Mouse (Mus musculus) G1E (cell line): ENCODE measurements around the gene Plekha4. TPM values are rescaled to one million over a fixed set of nuclear protein-coding genes. Genes with fewer than 3 reads are reported as not detected.
"Not testable (repeated sequence)": the region's sequence is repeated elsewhere in the genome, so short reads cannot be mapped to it uniquely, and the experiment has no call there.

Experiments
- ATAC-seq: 2 replicates; pipeline ENCODE4 v1.8.0; 2016; ENCODE audit warnings: mild to moderate bottlenecking; ENCODE audit not compliant: insufficient number of reproducible peaks, poor library complexity, low FRiP score, severe bottlenecking; ENCODE audit errors: extremely low read depth
- DNase-seq: peaks from one replicate; pipeline ENCODE4 v3.0.0; 2012; ENCODE audit warnings: low spot score
- H3K27me3 ChIP-seq: 2 replicates; pipeline ENCODE4 v1.6.1; 2012; ENCODE audit warnings: mild to moderate bottlenecking, low read length, inconsistent platforms; ENCODE audit not compliant: insufficient read depth
- H3K36me3 ChIP-seq: replicated peaks from 2 replicates; pipeline ENCODE3; 2012; ENCODE audit warnings: mild to moderate bottlenecking, inconsistent platforms
- H3K4me1 ChIP-seq: 2 replicates; pipeline ENCODE4 v1.6.1; 2012; ENCODE audit warnings: low read depth, low read length, inconsistent platforms, mixed read lengths; ENCODE audit not compliant: insufficient read depth
- H3K4me3 ChIP-seq: 2 replicates; pipeline ENCODE4 v1.5.1; 2012; ENCODE audit warnings: low read depth, mild to moderate bottlenecking, inconsistent platforms, low read length, moderate library complexity, mixed read lengths
- H3K9me3 ChIP-seq: replicated peaks from 2 replicates; pipeline ENCODE4 v1.6.1; 2012; ENCODE audit warnings: inconsistent platforms
- CTCF ChIP-seq: IDR thresholded peaks from 2 replicates; pipeline ENCODE4 v1.5.1; 2012; ENCODE audit warnings: low read depth, low read length, inconsistent platforms, mixed read lengths
- GATA1 ChIP-seq: IDR thresholded peaks from 2 replicates; pipeline ENCODE4 v1.6.1; 2012; ENCODE audit warnings: borderline replicate concordance, low read length, inconsistent platforms, mixed read lengths
- GATA2 ChIP-seq: IDR thresholded peaks from 2 replicates; pipeline ENCODE4 v1.6.1; 2012; ENCODE audit warnings: low read depth, low read length, inconsistent platforms, borderline replicate concordance
- POLR2AphosphoS5 ChIP-seq: IDR thresholded peaks from 2 replicates; pipeline ENCODE4 v1.6.1; 2012; ENCODE audit warnings: low read depth, low read length, inconsistent platforms; ENCODE audit not compliant: insufficient replicate concordance
- TAL1 ChIP-seq: conservative IDR thresholded peaks from 2 replicates; pipeline ENCODE4 v1.6.1; 2012; ENCODE audit warnings: low read depth, low read length, inconsistent platforms, mixed read lengths
- polyA plus RNA-seq: library from polyadenylated mRNA; stranded (reverse); fragments of >175 nt; gene quantifications from 2 replicates; pipeline ENCODE4 v1.2.3, GENCODE M21; 2012
- total RNA-seq, 2 experiments: library from RNA; stranded (forward) in 1 of 2; stranded (reverse) in 1 of 2; fragments of 200-1000 nt in 1 of 2; fragments of >200 nt in 1 of 2; fragmentation: Nextera tagmentation in 1 of 2; gene quantifications; 2 replicates each; pipeline ENCODE4 v1.2.3; 2014 to 2017

The Plekha4 gene
- total and polyA plus RNA-seq, 3 experiments = 1.3 to 2.8 (median 1.5) TPM

- peak overlapping the region; percentile 94 for H3K4me3 ChIP-seq
- H3K36me3 ChIP-seq = peaks cover 31% of the 10 kb centered on the region
- DNase-seq = no peak
- ATAC-seq = no peak
- no peak for TF ChIP-seq POLR2AphosphoS5
- no peak for TF ChIP-seq CTCF
- TF ChIP-seq GATA2 = no peak
- TF ChIP-seq GATA1 = no peak
- no peak for TF ChIP-seq TAL1
- H3K4me1 ChIP-seq = peaks cover 65% of the 10 kb centered on the region
- H3K27me3 ChIP-seq = no peaks in the 10 kb centered on the region
- H3K9me3 ChIP-seq = no peaks in the 10 kb centered on the region
These were observed 2.4 kb upstream of the Plekha4 start for GRCm38 (mm10) chr7:45523678-45524170.

GRCm38 (mm10) chr7:45524841-45525621, 1.1 kb upstream of the Plekha4 start:
- Histone ChIP-seq H3K27me3 (no peaks in the 10 kb centered on the region), H3K9me3 (no peaks in the 10 kb centered on the region), H3K4me3 (peak overlapping the region; percentile 94), H3K4me1 (peaks cover 67% of the 10 kb centered on the region), H3K36me3 (peaks cover 31% of the 10 kb centered on the region)
- peak; percentile 82 for ATAC-seq
- no peak for TF ChIP-seq GATA1
- 0 out of 2 replicates have a peak, but pooled peaks have one; percentile 55 for TF ChIP-seq POLR2AphosphoS5
- no peak for TF ChIP-seq CTCF
- 0 out of 2 replicates have a peak, but pooled peaks have one; percentile 80 for TF ChIP-seq GATA2
- peak; percentile 100 for TF ChIP-seq TAL1
- peak; percentile 81 for DNase-seq

GRCm38 (mm10) chr7:45526474-45527120, 467 bp downstream of the Plekha4 start:
- peak overlapping the region; percentile 94 for H3K4me3 ChIP-seq
- peaks cover 66% of the 10 kb centered on the region for H3K4me1 ChIP-seq
- H3K9me3 ChIP-seq = no peaks in the 10 kb centered on the region
- DNase-seq (no peak), ATAC-seq (no peak)
- H3K36me3 ChIP-seq = peaks cover 29% of the 10 kb centered on the region
- TF ChIP-seq GATA2 = no peak
- TF ChIP-seq TAL1 = no peak
- TF ChIP-seq POLR2AphosphoS5 = no peak
- TF ChIP-seq CTCF = no peak
- no peak for TF ChIP-seq GATA1
- peaks cover 2% of the 10 kb centered on the region for H3K27me3 ChIP-seq

GRCm38 (mm10) chr7:45527169-45527568, 1.0 kb downstream of the Plekha4 start:
- not testable (repeated sequence) for H3K27me3 ChIP-seq, H3K9me3 ChIP-seq, ATAC-seq, DNase-seq
- peak overlapping the region; percentile 59; the same call in 1 of the 2 replicates for H3K4me3 ChIP-seq
- peaks cover 61% of the 10 kb centered on the region for H3K4me1 ChIP-seq
- H3K36me3 ChIP-seq = peaks cover 24% of the 10 kb centered on the region

GRCm38 (mm10) chr7:45529461-45529860, 3.3 kb downstream of the Plekha4 start:
- ATAC-seq = no peak
- peaks cover 3% of the 10 kb centered on the region for H3K36me3 ChIP-seq
- peaks cover 19% of the 10 kb centered on the region for H3K27me3 ChIP-seq
- peaks cover 41% of the 10 kb centered on the region for H3K4me1 ChIP-seq
- peak; percentile 69 for DNase-seq
- peak overlapping the region; percentile 57; the same call in 1 of the 2 replicates for H3K4me3 ChIP-seq
- no peaks in the 10 kb centered on the region for H3K9me3 ChIP-seq
- TF ChIP-seq TAL1 = no peak
- TF ChIP-seq GATA2 = no peak
- no peak for TF ChIP-seq GATA1
- no peak for TF ChIP-seq CTCF
- TF ChIP-seq POLR2AphosphoS5 = no peak

GRCm38 (mm10) chr7:45530643-45531042, 4.5 kb downstream of the Plekha4 start:
- H3K9me3 ChIP-seq = no peaks in the 10 kb centered on the region
- no peak overlapping the region for H3K4me3 ChIP-seq
- no peak for DNase-seq
- no peak for ATAC-seq
- H3K36me3 ChIP-seq = no peaks in the 10 kb centered on the region
- H3K4me1 ChIP-seq = peaks cover 35% of the 10 kb centered on the region
- H3K27me3 ChIP-seq = peaks cover 22% of the 10 kb centered on the region
- no peak for TF ChIP-seq POLR2AphosphoS5
- no peak for TF ChIP-seq CTCF
- no peak for TF ChIP-seq GATA2
- no peak for TF ChIP-seq TAL1
- TF ChIP-seq GATA1 = no peak
